Mouse (Mus musculus): ENCODE results near the gene Ptger4. TPM values are rescaled to one million over a fixed set of nuclear protein-coding genes. Genes with fewer than 3 reads are reported as not detected.

Gene Ptger4
- polyA plus RNA-seq, 1 experiment, result 0.17 TPM

DNA sequence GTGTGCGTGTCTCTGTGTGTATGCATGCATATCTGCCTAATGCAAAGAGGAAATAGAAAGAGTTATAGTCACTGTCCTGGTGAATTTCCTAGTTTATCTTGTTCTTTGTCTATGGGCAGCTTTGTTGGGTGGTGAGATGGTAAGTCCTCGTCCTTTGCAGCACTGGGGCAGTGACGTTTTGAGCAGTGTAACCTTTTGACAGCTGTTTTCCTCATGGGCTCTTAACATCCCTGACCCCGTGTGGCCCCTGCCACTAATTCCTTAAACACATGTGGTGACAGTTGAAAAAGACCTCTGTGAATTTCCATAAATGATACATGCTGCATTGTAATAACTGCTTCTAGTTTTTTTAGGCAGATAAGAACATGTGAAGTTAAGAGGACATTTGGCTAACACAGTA, 47.3 kb downstream of the Ptger4 start:
- Histone ChIP-seq H3K27ac (ENCODE audit: control insufficient read depth, insufficient read depth, low read depth, low read length) (no peak overlapping the region), H3K4me1 (ENCODE audit: control insufficient read depth, insufficient read depth, low read length) (no peaks in the 10 kb centered on the region), H3K27me3 (ENCODE audit: control insufficient read depth, insufficient read depth, low read length) (no peaks in the 10 kb centered on the region), H3K36me3 (ENCODE audit: control insufficient read depth, insufficient read depth, low read length) (no peaks in the 10 kb centered on the region; the same call in 1 of the 2 replicates), H3K4me3 (ENCODE audit: control insufficient read depth, low read depth, low read length) (no peak overlapping the region)
- no peak for TF ChIP-seq POLR2A (IDR thresholded peaks at IDR 0.05; ENCODE audit: control insufficient read depth, low read depth, low read length)
- no peak for TF ChIP-seq CTCF (IDR thresholded peaks at IDR 0.05; ENCODE audit: control insufficient read depth, insufficient read depth, insufficient replicate concordance, low read depth, low read length)

DNA sequence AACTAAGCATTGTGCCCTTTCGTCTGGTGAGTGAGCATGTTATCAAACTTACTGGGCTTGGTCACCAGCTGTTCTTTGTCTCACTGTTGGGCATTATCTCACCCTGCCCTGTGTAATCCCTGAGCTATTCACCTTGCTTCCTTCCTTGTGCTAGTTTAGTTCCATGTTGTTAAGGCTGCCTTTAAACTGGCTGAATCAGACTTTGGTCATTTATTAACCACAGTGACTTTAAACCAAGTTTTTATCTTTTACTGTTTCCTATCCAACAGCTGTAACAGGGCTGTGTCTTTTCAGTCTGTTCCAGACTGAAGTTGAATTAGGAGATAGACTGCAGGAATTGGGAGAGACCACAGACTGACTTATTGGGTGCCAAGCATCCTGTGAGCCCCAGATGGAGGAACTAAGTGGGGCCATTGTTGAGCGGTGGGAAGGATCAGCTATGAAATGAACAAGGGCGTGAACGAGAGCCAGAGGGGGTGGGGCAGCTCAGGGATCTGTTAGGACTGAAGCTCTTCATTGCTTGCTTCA, 47.9 kb downstream of the Ptger4 start:
- Histone ChIP-seq H3K4me3 (ENCODE audit: control insufficient read depth, low read depth, low read length) (no peak overlapping the region), H3K27ac (ENCODE audit: control insufficient read depth, insufficient read depth, low read depth, low read length) (no peak overlapping the region), H3K4me1 (ENCODE audit: control insufficient read depth, insufficient read depth, low read length) (no peaks in the 10 kb centered on the region), H3K36me3 (ENCODE audit: control insufficient read depth, insufficient read depth, low read length) (no peaks in the 10 kb centered on the region; the same call in 1 of the 2 replicates), H3K27me3 (ENCODE audit: control insufficient read depth, insufficient read depth, low read length) (no peaks in the 10 kb centered on the region)
- TF ChIP-seq POLR2A (IDR thresholded peaks at IDR 0.05; ENCODE audit: control insufficient read depth, low read depth, low read length) (no peak), CTCF (IDR thresholded peaks at IDR 0.05; ENCODE audit: control insufficient read depth, insufficient read depth, insufficient replicate concordance, low read depth, low read length) (no peak)

DNA sequence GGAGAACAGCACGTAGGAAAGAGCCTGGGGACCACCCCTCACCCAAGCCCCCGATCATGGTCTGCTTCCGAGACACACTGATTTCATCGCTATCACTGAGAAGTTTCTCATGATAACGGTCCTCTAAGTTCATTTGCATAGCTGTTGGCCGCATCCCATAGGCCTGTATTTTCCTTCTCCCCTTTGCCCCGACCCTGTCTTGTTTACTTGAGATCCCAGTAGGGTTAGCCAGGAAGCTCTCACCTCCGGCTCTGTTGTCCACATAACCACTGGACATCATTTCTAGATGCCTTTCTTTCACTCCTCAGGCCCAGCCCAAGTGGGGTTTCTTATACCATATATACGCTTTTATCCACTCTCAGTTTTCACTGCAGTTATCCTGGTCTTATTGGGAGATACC, 49.1 kb downstream of the Ptger4 start:
- TF ChIP-seq POLR2A (IDR thresholded peaks at IDR 0.05; ENCODE audit: control insufficient read depth, low read depth, low read length) (no peak), CTCF (IDR thresholded peaks at IDR 0.05; ENCODE audit: control insufficient read depth, insufficient read depth, insufficient replicate concordance, low read depth, low read length) (no peak)
- no peaks in the 10 kb centered on the region; the same call in 1 of the 2 replicates for H3K36me3 ChIP-seq (ENCODE audit: control insufficient read depth, insufficient read depth, low read length)
- no peak overlapping the region for H3K4me3 ChIP-seq (ENCODE audit: control insufficient read depth, low read depth, low read length)
- H3K27ac ChIP-seq (ENCODE audit: control insufficient read depth, insufficient read depth, low read depth, low read length), result no peak overlapping the region
- H3K27me3 ChIP-seq (ENCODE audit: control insufficient read depth, insufficient read depth, low read length), result no peaks in the 10 kb centered on the region
- H3K4me1 ChIP-seq (ENCODE audit: control insufficient read depth, insufficient read depth, low read length), result no peaks in the 10 kb centered on the region

DNA sequence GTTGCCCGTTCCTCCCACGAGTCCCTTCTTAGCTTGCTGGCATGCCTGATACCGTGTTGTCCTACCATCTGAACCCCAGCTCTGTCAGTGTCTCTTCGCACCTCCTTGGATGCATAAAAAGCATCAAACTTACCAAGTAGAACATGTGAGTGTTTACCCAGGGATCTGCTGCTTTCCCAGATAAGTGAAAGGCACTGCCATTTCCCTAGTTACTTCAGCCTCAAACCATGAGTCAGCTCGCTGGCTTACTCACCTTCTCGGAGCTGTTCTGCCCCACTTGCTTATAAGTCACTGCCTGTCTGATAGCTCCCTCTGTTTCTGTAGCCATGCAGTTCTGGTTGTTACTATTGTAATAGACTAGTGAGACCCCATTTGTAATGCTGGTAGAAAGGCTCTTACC, 49.5 kb downstream of the Ptger4 start:
- TF ChIP-seq POLR2A (IDR thresholded peaks at IDR 0.05; ENCODE audit: control insufficient read depth, low read depth, low read length), result no peak
- no peak for TF ChIP-seq CTCF (IDR thresholded peaks at IDR 0.05; ENCODE audit: control insufficient read depth, insufficient read depth, insufficient replicate concordance, low read depth, low read length)
- Histone ChIP-seq H3K4me3 (ENCODE audit: control insufficient read depth, low read depth, low read length) (no peak overlapping the region), H3K4me1 (ENCODE audit: control insufficient read depth, insufficient read depth, low read length) (no peaks in the 10 kb centered on the region), H3K27ac (ENCODE audit: control insufficient read depth, insufficient read depth, low read depth, low read length) (no peak overlapping the region), H3K36me3 (ENCODE audit: control insufficient read depth, insufficient read depth, low read length) (no peaks in the 10 kb centered on the region; the same call in 1 of the 2 replicates), H3K27me3 (ENCODE audit: control insufficient read depth, insufficient read depth, low read length) (no peaks in the 10 kb centered on the region)

DNA sequence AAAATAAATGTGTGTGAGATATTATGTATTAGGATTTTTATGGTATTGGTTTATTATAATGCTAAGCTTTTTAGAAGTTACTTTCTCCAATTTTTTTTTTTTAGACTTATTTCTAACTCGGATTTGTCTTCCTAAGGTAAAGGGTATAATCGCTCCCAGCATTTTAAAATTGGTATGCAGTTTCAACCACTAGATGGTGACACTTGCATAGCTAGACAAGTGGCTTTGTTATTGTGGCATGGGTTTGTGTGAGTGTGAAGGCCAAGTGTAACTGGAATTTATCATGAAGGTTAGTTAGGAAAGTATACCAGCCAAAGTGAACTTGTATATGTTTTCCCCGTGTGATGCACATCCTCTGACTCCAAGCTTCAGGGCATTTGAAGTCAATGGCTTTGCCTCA, 50.2 kb downstream of the Ptger4 start:
- TF ChIP-seq POLR2A (IDR thresholded peaks at IDR 0.05; ENCODE audit: control insufficient read depth, low read depth, low read length), result no peak
- TF ChIP-seq CTCF (IDR thresholded peaks at IDR 0.05; ENCODE audit: control insufficient read depth, insufficient read depth, insufficient replicate concordance, low read depth, low read length), result no peak
- peaks cover 2% of the 10 kb centered on the region; the same call in 1 of the 2 replicates for H3K36me3 ChIP-seq (ENCODE audit: control insufficient read depth, insufficient read depth, low read length)
- no peaks in the 10 kb centered on the region for H3K27me3 ChIP-seq (ENCODE audit: control insufficient read depth, insufficient read depth, low read length)
- no peak overlapping the region for H3K27ac ChIP-seq (ENCODE audit: control insufficient read depth, insufficient read depth, low read depth, low read length)
- no peaks in the 10 kb centered on the region for H3K4me1 ChIP-seq (ENCODE audit: control insufficient read depth, insufficient read depth, low read length)
- H3K4me3 ChIP-seq (ENCODE audit: control insufficient read depth, low read depth, low read length), result no peak overlapping the region

DNA sequence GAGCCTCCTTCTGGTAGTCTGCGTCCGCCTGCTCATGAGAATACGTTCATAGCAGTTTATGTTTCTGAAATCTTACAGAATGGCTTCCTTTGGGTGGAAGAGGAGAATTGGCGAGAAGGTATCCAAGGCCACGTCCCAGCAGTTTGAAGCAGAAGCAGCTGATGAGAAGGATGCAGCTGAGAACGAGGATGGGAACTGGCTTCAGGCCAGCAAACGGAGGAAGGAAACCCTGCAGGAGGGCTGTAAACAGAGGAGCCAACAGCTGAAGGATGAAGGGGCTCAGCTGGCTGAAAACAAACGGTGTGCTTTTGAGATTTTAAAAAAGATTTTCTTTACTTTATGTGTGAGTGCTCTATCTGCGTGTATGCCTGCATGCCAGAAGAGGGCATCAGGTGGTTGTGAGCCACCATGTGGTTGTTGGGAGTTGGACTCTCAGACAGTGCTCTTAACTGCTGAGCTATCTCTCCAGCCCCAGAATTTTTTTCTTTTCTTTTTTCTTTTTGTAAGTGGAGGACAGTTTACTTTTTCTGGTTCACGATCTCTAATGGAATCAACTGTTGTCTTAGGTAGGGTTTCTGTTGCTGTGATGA, 54.4 kb downstream of the Ptger4 start:
- peaks cover 2% of the 10 kb centered on the region; the same call in 1 of the 2 replicates for H3K36me3 ChIP-seq (ENCODE audit: control insufficient read depth, insufficient read depth, low read length)
- no peaks in the 10 kb centered on the region for H3K27me3 ChIP-seq (ENCODE audit: control insufficient read depth, insufficient read depth, low read length)
- no peak overlapping the region for H3K4me3 ChIP-seq (ENCODE audit: control insufficient read depth, low read depth, low read length)
- TF ChIP-seq POLR2A (IDR thresholded peaks at IDR 0.05; ENCODE audit: control insufficient read depth, low read depth, low read length) (no peak), CTCF (IDR thresholded peaks at IDR 0.05; ENCODE audit: control insufficient read depth, insufficient read depth, insufficient replicate concordance, low read depth, low read length) (no peak)
- H3K27ac ChIP-seq (ENCODE audit: control insufficient read depth, insufficient read depth, low read depth, low read length), result no peak overlapping the region
- H3K4me1 ChIP-seq (ENCODE audit: control insufficient read depth, insufficient read depth, low read length), result peaks cover 7% of the 10 kb centered on the region; the same call in 1 of the 2 replicates

DNA sequence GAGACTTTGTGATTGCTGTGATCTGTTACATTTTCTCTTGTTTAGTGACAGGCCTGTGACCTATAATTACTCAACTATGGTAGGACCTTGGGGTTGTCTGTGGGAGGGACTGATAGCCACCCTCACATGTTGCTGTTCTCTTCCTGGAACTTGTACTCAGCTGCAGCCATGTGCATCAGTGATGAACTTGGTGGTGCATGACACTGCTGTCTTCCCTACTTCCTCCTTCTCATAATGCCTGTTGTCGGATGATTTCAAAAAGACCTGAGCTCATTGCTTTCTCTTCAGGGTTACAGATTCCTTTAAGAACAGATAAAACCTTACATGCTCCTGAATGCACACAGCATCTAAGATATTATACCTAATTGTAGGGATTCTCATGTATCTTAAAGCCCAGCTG, 56.0 kb downstream of the Ptger4 start:
- Histone ChIP-seq H3K27ac (ENCODE audit: control insufficient read depth, insufficient read depth, low read depth, low read length) (no peak overlapping the region), H3K4me3 (ENCODE audit: control insufficient read depth, low read depth, low read length) (no peak overlapping the region), H3K36me3 (ENCODE audit: control insufficient read depth, insufficient read depth, low read length) (peaks cover 2% of the 10 kb centered on the region; the same call in 1 of the 2 replicates), H3K4me1 (ENCODE audit: control insufficient read depth, insufficient read depth, low read length) (peaks cover 7% of the 10 kb centered on the region; the same call in 1 of the 2 replicates), H3K27me3 (ENCODE audit: control insufficient read depth, insufficient read depth, low read length) (no peaks in the 10 kb centered on the region)
- no peak for TF ChIP-seq POLR2A (IDR thresholded peaks at IDR 0.05; ENCODE audit: control insufficient read depth, low read depth, low read length)
- TF ChIP-seq CTCF (IDR thresholded peaks at IDR 0.05; ENCODE audit: control insufficient read depth, insufficient read depth, insufficient replicate concordance, low read depth, low read length), result no peak

Measured in testis, adult 2 months (tissue).